In the genomic region with DNA sequence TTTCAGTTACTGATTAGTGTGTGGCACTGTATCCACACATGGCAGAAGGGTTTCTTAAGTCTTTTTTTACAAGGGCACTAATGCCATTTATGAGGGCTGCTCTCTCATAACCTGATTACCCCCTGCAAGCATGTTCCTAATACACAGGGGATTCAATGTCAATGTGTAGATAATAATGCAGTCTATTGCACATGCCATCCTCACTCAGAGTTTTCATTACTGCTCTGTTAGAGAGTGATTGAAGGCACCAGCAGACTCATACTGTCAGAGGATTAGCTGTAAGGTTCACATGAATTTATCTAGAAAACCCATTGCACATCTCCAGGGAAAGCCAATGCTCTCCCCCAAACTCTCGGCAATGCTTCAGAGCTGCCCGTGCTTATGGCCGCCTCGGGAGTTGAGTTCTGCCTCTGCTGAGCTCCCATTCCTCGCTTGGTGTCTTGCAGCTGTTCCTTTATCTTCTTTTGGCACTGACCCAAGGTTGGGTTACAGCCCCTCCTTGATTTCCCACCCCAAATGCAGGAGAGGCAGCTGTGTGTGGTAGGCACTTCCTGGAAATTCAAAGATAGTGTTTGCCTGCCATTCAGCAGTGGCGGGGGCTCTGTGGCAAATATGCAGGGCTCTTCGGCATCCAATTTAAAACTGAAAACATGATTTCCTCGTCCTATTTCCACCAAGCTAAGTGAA, we compare ENCODE assay signal across 11 mouse cellular contexts. TPM values are rescaled to one million over a fixed set of nuclear protein-coding genes. Genes with fewer than 3 reads are reported as not detected.
DNase-seq lines count a peak whose midpoint lies in the region; ATAC-seq lines count a peak whose summit lies in the region.
"Had no signal": no experiment of that assay in that cellular context is flagged by ENCODE, and none has a peak within 500 bp of the region (broad histone marks: within the 10 kb centered on the region; RNA-seq: fewer than 3 reads in every experiment).

No protein-coding gene starts in this region.

- no peak overlapping the region for H3K4me2 ChIP-seq in limb, embryonic 15.5 days
- peak overlapping the region; percentile 18; the same call in 1 of the 2 replicates for H3K4me2 ChIP-seq in stomach, embryonic 16.5 days (ENCODE audit: low read depth, low read length)

- H3K9me3 ChIP-seq in limb, embryonic 15.5 days, result no peaks in the 10 kb centered on the region
- H3K9me3 ChIP-seq in stomach, embryonic 16.5 days (replicated peaks; ENCODE audit: control insufficient read depth, low read length), result no peaks in the 10 kb centered on the region

- H3K4me3 ChIP-seq in limb, embryonic 15.5 days, result no peak overlapping the region
- no peak overlapping the region for H3K4me3 ChIP-seq in stomach, embryonic 16.5 days (replicated peaks; ENCODE audit: low read length)
- H3K4me3 ChIP-seq: erythroblast, embryonic 14.5 days had no signal

- DNase-seq in heart, adult 11 months, result peak; percentile 94
- no peak for DNase-seq in heart, adult 9 months (ENCODE audit: low spot score in 2 of 2)
- DNase-seq in right cerebral cortex, postnatal 10 days (ENCODE audit: low spot score in 2 of 2), result peak; percentile 28 to 56
- no peak for DNase-seq in right cerebral cortex, postnatal 25 days
- no peak for DNase-seq in cerebellum, postnatal 36 days
- no peak for DNase-seq in gastrocnemius, postnatal 25 days
- DNase-seq: adrenal gland, postnatal 14 days; layer of hippocampus, postnatal 36 days had no signal

- 45% methylated on average over 8 of the region's 8 CpGs for WGBS in limb, embryonic 15.5 days
- 31% methylated on average over 8 of the region's 8 CpGs for WGBS in stomach, embryonic 16.5 days

- 0 out of 2 replicates have a peak, but pooled peaks have one; percentile 52 for ATAC-seq in limb, embryonic 15.5 days (ENCODE audit: insufficient number of reproducible peaks, low FRiP score, low TSS enrichment, low read depth)
- no peak for ATAC-seq in stomach, embryonic 16.5 days (ENCODE audit: insufficient read depth, low FRiP score)

- no peak overlapping the region for H3K9ac ChIP-seq in limb, embryonic 15.5 days
- no peak overlapping the region for H3K9ac ChIP-seq in stomach, embryonic 16.5 days (ENCODE audit: low read length)

- H3K27ac ChIP-seq in limb, embryonic 15.5 days, result no peak overlapping the region
- no peak overlapping the region for H3K27ac ChIP-seq in stomach, embryonic 16.5 days (ENCODE audit: low read length)

- no peaks in the 10 kb centered on the region for H3K36me3 ChIP-seq in limb, embryonic 15.5 days
- H3K36me3 ChIP-seq in stomach, embryonic 16.5 days (ENCODE audit: control insufficient read depth, insufficient read depth, low read length), result no peaks in the 10 kb centered on the region

- no peaks in the 10 kb centered on the region for H3K4me1 ChIP-seq in limb, embryonic 15.5 days
- no peaks in the 10 kb centered on the region for H3K4me1 ChIP-seq in stomach, embryonic 16.5 days (ENCODE audit: control insufficient read depth, insufficient read depth, low read length)

- H3K27me3 ChIP-seq in limb, embryonic 15.5 days, result no peaks in the 10 kb centered on the region
- H3K27me3 ChIP-seq in stomach, embryonic 16.5 days (ENCODE audit: control insufficient read depth, insufficient read depth, low read length), result no peaks in the 10 kb centered on the region

RNA-seq across cellular contexts. Expression of a gene that starts 13.5 kb away (rescaled TPM):
- polyA plus RNA-seq in limb, embryonic 15.5 days (2015; fragmentation: Nextera tagmentation; extraction: Ambion mirVana), result 12.4 and 12.8 TPM in 2 replicates
- polyA plus RNA-seq in stomach, embryonic 16.5 days (2015; fragmentation: Nextera tagmentation; extraction: Ambion mirVana), result 8.8 and 9.7 TPM in 2 replicates
- total RNA-seq in gastrocnemius, postnatal 25 days (2021), result 1 to 10 TPM; 8.6 TPM
- polyA plus RNA-seq: erythroblast, embryonic 14.5 days had no signal

RNA-seq across cellular contexts. Expression of a gene that starts 32.5 kb away (rescaled TPM):
- 10.9 and 12.2 TPM in 2 replicates for polyA plus RNA-seq in limb, embryonic 15.5 days (2015; fragmentation: Nextera tagmentation; extraction: Ambion mirVana)
- 13.0 and 13.2 TPM in 2 replicates for polyA plus RNA-seq in stomach, embryonic 16.5 days (2015; fragmentation: Nextera tagmentation; extraction: Ambion mirVana)
- total RNA-seq in gastrocnemius, postnatal 25 days (2021), result 1 to 10 TPM; 1.2 to 1.4 TPM

Comparison
In these comparisons a context has a peak if more than half of its experiments do, and no peak if none do; other contexts are left out.
1. DNase-seq: peak in heart, adult 11 months (single experiment) and right cerebral cortex, postnatal 10 days (2 of 2); none in heart, adult 9 months (0 of 2), right cerebral cortex, postnatal 25 days (single experiment), cerebellum, postnatal 36 days (0 of 2) and gastrocnemius, postnatal 25 days (single experiment).